Mouse (Mus musculus): Measurements from ENCODE around the gene Srsf9.

Srsf9 gene

DNA sequence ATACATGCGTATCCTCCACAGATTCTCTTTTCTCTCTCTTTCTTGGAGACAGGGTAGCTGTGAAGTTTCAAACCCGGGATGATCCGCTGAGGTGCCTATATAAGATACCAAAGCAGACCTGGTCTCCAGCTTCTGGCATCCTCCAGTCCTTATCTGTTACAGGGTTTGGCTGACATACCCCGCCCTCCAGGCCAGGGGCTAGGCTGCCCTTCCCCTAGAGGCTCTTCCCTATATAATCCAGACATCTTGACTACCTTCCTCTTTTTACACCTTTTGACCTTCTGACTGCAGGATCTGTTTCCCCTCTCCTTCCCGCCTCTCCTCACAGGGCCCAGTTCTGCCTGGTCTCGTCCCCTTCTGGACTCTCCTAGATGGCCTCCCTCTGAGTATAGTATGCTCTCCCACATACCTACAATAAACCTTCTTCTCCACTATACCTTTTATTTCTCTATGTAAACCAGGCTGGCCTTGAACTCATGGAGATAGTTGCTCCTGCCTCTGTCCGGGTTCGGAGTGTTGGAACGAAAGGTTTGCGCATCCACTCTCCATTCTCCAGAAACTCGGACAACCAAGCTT, 633 bp upstream of the Srsf9 start:
- no peak for DNase-seq (ENCODE audit: low read depth, low spot score)

DNA sequence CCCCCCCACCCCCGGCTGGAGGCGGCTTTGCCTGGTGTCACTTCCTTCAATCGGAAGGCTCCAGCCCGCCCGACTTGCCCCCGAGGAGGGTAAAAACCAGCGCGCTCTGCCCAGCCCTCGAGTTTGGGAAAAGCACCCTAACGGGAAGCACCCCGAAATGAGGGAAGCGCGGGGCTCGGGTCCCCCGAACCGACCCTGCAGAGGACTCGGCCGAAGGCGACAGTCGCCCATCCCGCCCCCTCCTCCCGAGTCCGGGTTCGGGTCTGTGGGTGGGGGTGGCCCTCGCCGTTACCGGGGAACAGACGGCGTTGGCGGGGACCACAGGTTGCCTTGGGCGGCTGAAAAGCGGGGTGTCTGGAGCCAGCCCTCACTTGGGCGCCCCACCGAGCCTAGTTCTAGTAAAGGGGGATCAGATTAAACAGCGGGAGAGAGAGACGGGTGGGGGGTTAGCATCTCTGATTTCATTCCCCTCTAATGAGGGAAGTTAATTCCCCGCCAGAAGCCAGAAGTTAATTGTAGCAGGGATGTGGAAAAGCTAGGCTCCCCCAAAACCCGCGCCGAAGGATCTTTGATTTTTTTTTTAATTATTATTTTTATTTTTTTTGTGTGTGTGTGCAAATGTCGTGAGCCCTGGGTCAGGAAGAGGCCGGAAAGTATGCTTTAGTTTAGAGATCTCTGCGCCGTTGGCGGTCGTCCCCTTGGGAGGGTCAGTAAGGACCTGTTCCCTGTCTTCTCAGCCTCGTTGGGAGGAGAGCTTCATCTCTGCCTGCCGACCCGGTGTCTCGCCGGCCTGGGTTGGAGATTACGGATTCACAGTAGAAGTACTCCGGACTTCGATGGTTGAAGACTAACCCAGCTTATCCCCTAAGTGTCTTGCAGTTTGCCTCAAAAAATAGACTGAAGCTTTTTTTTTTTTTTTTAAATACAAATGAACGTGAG, 902 bp downstream of the Srsf9 start:
- no peak for DNase-seq (ENCODE audit: low read depth, low spot score)

DNA sequence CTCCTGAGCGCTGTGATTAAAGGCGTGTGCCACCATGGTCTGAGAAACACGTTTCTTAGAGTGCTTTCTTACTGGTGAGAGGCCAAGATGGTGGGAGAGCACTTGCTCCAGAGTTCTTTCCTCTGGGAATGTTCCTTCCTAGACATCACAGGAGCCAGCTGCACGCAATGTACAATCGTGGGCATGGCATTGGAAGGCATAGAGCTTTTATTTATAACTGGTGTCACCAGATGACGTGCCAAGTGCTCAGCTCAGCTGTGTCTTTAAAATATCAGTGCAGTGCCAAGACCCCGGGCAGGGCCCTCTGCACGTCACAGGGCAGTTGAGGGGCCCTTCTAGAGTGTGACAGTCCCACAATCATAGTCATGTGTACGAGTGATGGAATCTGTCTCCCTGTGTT, 4.0 kb downstream of the Srsf9 start:
- no peak for DNase-seq (ENCODE audit: low read depth, low spot score)

DNA sequence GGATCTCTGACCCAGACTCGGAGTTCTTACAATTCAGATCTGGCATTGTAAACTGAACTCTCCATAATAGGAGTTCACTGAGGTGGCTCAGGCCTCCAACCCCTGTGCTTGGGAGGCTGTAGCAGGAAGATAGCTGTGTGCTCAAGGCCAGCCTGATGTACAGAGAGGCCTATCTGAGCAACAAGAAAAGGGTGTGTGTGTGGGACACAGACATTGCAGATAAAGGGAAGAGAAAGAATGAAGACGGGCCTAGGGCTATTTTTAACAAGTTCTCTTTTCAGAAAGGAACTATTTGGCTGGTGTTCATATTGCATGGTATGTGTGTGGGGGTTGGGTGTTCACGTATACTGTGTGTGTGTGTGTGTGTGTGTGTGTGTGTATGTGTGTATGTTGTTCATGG, 6.6 kb downstream of the Srsf9 start:
- DNase-seq (ENCODE audit: low read depth, low spot score), result no peak

DNA sequence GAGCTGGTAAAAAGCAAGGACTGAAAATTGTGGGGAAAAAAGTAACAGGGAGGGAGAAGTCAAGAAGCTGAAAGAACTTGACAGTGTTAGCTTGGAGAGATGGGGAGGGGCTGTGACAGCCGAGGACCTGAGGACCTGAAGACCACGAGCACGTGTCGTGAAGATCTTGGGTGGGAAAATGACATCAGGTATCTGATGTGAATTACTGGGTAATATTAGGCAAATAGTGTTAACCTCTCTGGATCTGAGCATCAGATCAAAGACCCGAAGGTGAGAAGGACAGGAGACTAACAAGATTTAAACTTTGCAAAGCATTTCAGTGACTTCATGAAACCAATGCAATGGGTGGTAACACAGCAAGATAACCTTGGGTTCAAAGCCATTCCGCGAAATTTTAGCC, 13.0 kb downstream of the Srsf9 start:
- no peak for DNase-seq (ENCODE audit: low read depth, low spot score)

DNA sequence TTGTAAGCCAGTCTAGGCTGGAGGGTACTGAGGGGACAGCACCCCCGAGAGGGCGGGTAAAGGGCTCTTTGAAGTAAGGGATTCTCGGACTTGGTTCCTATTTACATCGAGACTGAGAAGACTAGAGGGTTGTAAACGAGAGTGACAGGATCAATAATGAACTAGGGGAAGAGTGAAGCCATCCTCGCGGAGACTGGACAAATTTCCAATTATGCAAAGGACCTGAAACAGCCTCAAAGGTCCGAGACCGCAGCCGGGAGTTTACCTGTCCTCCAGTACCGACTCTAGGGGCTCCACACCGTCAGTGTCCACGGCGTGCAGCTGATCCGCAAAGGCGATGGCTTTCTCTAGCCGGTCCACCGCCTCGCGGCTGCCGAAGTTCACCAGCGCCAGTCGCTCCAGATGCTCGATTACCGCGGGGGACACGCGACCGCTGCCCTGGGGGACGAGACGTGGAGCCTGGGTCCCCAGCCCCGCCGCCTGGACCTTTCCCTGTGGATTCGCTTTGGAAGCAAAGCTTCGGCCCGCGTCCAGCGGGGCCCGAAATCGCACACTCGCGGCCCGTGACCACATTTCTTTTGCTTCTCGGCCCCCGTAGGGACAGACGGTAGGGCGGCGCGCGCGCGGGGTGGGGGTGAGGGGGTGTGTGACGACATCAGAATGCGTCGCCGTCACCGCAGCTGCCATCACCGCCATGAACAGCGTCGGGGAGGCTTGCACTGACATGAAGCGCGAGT, 13.8 kb downstream of the Srsf9 start, which contains the start of the genes Gatc and Triap1:
Gatc (minus strand) TSS at position 602 of the 737 bp plus-strand sequence.
Triap1 (plus strand) TSS at position 649 of the 737 bp plus-strand sequence.
- DNase-seq (ENCODE audit: low read depth, low spot score), result peak; percentile 94

DNA sequence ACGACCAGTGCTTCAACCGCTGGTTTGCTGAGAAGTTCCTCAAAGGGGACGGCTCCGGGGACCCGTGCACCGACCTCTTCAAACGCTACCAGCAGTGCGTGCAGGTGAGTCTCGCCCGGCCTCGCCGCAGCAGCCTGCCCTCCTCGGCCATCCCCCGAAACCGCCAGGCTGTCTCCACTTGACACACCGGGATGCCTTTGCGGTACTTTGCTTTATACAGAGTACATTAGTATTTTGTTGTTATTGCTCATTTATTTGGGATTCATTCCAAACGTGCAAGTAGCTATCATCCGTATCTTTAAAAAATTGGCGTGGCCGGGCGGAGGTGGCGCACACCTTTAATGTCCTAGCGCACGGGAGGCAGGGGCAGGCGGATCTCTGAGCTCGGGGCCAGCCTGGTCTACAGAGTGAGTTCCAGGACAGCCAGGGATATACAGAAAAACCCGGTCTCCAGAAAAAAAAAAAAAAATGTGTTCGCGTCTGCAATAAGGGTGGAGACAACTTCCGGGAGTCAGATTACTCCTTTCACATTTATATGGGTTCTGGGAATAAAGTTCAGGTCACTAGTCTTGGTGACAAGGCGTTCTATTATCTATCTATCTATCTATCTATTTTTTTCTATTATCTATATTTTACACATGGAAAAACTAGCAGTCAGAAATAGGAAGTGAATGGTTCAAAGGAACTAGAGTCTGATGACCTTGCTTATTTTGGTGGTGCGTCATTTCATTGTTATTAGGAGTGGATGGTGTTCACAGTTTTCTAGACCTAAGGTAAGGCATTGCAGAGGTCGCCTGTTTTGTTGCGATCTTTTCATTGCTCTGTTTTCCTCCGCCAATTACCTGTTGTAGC, 14.6 kb downstream of the Srsf9 start:
- DNase-seq (ENCODE audit: low read depth, low spot score), result no peak

DNA sequence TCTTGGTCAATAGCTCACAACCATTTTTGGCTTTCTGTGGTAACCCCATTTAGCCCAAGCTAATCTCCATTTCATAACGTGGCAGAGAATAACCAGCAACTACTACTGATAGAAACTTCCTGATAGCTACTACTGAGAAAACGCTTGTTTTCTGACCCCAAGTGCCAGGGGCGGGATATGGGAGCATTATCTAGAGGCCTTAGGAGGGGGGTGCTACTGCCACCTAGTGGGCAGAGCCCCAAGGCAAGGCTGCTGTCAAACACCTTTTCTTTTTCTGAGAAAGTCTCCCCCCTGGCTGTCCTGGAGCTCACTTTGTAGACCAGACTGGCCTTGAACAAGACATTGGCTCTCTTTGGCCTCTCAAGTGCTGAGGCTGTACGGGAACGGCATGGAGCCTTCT, 20.6 kb downstream of the Srsf9 start:
- DNase-seq (ENCODE audit: low read depth, low spot score), result peak; percentile 92

DNA sequence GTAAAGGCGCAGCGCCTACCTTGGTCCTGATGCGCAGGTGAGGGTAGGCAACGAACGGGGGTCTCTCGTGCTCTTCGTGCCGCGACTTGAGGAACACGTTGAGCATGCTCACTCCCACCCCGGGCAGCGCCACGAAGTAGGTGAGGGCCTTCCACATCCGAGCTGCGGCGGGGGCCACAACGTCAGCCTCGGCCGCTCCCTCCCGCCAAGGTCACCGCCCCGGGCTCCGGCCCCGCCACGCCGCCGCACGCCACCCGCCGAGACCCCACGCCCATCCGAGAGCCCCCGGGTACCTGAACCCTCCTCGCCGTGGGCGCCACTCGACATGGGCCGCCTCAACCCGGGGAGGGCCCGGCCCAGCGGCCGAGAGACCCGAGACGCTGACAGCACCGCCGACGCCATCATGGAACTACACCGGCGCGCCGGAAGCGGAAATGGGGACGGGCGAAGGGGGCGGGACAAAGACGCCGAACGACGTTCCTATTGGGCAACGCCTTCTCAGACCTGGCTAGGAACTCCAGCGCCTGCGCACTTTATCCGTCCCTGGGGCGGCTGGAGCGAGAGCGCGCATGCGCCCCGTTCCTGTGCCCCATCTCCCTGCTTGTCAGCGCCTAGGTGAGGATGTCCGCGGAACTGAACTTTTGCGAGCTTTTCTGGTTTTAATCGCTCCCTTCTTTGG, 21.7 kb downstream of the Srsf9 start, which contains the start of gene Cox6a1:
Cox6a1 (minus strand) TSS at position 436 of the 679 bp plus-strand sequence.
- DNase-seq (ENCODE audit: low read depth, low spot score), result peak; percentile 100

DNA sequence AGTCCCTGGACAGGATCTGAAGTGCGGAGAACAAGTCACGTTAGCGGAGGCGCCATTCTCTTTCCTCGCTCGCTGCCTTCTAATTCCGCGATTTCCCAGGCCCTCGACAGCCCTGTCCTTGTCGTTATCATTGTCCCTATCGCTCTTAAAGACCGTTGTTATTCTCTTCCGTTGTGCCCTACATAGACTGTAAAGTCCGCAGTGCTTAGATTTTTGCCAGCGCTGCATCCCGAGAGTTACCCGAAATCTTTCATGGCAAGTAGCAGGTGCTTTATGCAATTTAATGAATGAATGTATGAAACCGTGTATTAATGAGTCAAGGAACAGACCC, 22.2 kb downstream of the Srsf9 start:
- DNase-seq (ENCODE audit: low read depth, low spot score), result no peak

DNA sequence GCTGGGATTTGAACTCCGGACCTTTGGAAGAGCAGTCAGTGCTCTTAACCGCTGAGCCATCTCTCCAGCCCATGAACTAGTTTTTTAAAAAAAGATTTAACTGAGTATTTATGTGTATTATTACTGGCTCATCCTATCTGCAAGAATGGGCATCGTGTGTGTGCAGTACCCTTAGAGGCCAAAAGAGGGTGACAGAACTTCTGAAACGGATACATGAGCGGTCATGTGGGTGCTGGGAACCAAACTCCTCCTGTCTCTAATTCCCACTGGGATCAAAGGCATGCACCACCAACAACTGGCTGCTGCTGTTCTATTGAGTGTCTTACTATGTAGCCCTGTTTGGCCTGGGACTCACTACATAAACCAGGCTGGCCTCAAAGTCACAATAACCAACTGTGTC, 24.4 kb downstream of the Srsf9 start:
- DNase-seq (ENCODE audit: low read depth, low spot score), result peak; percentile 27

DNA sequence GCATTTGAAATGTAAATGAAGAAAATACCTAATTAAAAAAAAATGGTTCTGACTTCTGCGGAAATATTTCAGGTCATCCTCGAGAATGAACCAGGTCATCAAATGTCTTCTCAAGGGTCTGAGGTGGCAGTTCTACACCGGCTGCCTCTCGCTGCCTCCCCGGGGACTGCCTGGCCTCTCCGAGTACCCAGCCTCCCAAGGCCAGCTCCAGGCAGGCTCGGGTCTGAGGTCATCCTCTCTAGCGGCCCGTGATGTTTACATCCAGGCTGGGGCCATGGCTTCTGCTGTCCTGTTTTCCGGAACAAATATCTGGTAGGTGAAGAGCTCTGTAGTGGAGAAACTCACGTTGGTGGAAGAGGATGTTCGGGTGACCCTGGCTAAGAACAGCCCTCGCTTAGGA, 28.1 kb downstream of the Srsf9 start:
- DNase-seq (ENCODE audit: low read depth, low spot score), result no peak

DNA sequence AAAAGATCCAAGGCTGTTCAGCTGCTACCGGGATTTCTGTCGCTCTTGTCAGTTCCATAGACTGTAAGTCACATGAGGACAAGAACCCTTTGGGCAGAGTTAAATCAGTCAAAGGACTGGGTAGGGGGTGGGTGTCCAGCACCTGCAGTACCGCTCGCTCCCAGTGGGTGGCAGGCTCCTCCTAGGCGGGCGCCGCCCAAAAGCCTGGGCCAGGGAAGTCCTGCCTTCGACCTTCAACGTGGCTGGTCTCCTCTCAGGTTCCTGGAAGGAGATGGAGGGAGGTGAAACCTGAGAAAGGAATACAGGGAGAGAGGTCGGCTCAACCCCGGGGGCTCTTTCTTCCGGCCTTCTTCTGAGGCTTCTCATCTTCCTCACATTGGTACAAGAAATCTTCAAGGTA, 31.9 kb downstream of the Srsf9 start:
- DNase-seq (ENCODE audit: low read depth, low spot score), result peak; percentile 86

DNA sequence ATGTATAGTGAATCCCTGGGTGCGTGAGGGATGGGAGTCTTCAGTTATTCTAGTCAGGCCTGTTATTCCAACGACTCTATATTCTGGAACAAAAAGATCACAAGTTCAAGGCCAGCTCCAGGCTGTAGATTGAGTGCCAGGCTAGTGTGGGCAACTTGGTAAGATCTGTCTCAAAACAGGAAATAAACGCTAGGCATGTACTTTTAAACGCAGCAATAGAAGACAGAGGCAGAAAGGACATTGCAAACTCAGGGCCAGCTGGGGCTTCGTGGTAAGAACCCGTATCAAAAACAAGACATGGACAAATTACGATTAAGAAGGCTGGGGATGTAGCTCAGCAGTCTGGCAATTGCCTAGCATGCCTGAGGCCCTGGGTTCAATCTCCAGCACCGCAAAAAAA, 32.5 kb downstream of the Srsf9 start:
- no peak for DNase-seq (ENCODE audit: low read depth, low spot score)

DNA sequence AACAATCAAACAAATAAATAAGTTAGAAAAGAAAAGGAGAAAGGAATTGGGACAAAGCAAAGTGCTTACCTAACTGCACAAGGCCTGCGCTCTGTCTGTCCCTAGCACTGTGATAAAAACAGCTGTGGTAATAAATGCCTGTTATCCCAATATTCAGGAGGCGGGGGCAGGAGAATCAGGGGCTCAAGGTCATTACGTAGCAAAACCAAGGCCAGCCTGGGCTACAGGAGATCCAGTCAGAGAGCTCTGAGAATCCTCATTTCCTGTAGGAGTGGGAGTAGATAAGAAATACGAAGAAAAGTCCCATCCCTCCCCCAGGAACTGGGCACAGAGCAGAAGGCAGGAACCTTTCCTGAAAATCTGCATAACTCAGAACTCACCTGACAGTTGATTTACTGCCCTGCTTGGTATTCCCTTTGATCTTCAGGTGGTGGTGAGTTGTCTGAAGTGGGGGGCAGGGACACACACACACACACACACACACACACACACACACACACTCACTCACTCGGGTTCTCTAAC, 32.9 kb downstream of the Srsf9 start:
- DNase-seq (ENCODE audit: low read depth, low spot score), result no peak

DNA sequence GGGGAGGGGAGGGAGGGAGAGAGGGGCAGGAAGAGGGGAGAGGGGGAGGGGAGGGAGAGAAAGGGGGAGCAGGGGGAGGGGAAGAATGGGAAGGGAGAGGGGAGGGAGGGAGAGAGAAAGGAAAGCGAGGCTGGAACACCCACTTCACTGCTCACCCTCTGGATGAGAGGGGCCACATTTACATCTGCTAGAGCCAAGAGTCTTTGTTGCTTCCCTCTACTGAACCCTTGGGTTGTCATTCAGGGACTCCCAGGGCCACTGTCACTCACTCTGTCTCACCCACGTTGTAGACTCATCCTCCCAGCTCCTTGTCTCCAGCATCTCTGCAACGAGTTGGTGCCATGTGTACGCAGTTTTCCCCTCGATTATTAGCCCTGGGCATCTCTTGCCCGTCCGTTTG, 35.2 kb downstream of the Srsf9 start:
- no peak for DNase-seq (ENCODE audit: low read depth, low spot score)

DNA sequence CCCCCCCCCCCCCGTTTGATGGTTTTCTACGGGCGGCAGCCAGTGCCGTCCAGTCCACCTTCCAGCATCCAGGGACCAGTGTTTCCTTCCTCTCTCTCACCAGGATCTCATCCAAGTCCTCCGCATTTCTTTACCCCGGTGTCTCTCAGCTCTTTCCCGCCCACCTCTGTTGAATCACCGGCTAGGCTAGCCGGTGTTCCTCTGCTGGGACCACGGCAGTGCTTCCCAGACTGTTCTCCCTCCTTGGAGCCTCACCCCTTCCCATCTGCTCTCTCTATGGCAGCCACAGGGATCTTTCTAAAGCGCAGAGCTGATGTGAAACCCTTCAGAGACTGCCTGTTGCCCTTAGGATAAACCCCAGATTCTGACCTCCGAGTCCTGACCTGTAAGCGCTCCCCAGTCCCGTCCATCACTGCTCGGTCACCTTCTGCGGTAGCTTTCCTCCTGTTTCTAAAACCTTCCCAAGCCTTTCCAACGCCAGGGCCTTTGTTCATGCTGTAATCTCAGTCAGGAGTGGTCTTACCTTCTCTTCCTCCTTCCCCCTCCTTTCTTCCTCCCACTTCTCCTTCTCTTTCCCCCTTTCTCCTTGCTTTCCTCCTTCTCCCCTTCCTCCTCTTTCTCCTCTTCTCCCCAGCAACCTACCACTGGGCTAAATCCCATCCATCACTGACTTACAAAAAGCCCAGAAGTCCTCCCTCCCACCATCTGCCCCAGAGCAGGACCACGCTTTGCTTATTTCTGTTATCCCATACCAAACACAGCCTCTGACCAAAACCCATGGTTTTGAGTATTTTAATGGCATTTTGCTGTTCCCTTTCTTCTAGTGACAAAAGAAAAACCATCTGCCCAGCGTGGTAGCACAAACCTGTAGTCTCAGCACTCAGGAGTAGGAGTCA, 36.1 kb downstream of the Srsf9 start:
- no peak for DNase-seq (ENCODE audit: low read depth, low spot score)

DNA sequence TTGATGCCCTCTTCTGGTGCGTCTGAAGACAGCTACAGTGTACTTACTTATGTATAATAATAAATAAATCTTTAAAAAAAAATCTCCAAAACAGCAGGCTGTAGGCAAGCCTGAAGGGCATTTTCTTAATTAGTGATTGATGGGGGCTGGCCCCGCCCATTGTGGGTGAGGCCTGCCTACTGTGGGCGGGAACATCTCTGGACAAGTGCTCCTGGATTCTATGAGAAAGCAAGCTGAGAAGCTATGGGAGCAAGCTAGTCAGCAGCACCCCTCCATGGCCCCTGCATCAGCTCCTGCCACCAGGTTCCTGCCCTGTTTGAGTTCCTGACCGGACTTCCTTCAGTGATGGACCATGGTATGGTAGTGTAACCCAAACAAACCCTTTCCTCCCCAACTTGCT, 37.8 kb downstream of the Srsf9 start:
- no peak for DNase-seq (ENCODE audit: low read depth, low spot score)

DNA sequence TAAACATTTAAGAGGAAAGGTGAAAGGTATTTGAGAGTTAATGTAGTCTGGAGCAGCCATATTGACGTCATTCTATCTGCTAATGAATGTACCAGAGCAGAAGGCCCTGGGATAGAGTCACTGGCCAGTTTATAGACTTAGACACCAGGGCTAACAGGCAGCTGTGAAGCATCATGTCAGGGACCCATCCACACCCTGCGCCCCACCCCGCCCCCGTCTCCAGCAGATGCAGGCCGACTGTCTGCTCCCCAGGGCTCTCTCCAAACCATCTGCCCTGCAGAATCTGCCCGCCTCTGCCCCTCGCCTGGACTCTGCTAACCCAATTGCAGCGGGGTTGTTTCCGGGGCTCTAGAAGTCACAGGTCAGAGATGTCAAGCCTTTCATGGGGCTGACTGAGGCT, 44.8 kb downstream of the Srsf9 start:
- no peak for DNase-seq (ENCODE audit: low read depth, low spot score)
